Mouse (Mus musculus) stomach, postnatal 0 days (tissue): ENCODE data around the gene Vmn2r8. TPM values are rescaled to one million over a fixed set of nuclear protein-coding genes. Genes with fewer than 3 reads are reported as not detected.
"Not testable (repeated sequence)": the region's sequence is repeated elsewhere in the genome, so short reads cannot be mapped to it uniquely, and the experiment has no call there.

Experiments used
- ATAC-seq: fragments of 200-750 bp; cut with Nextera tagmentation; 2 replicates; pipeline ENCODE4 v1.8.0; 2017; ENCODE audit not compliant: low FRiP score, low TSS enrichment
- DNase-seq: peaks from one replicate; pipeline ENCODE4 v3.0.0-alpha.2; 2016; ENCODE audit warnings: low spot score
- H3K27ac ChIP-seq: fragments of 300-500 bp; sonication (generic); replicated peaks from 2 replicates; pipeline ENCODE4 v1.5.1; 2014; ENCODE audit warnings: mild to moderate bottlenecking, control low read depth
- H3K27me3 ChIP-seq: fragments of 300-500 bp; sonication (generic); 2 replicates; pipeline ENCODE4 v1.6.1; 2014; ENCODE audit warnings: low read length; ENCODE audit not compliant: control insufficient read depth, insufficient read depth
- H3K36me3 ChIP-seq: fragments of 300-500 bp; sonication (generic); 2 replicates; pipeline ENCODE4 v1.6.1; 2014; ENCODE audit warnings: low read length, mixed read lengths; ENCODE audit not compliant: control insufficient read depth, insufficient read depth
- H3K4me1 ChIP-seq: fragments of 300-500 bp; sonication (generic); replicated peaks from 2 replicates; pipeline ENCODE4 v1.6.1; 2014; ENCODE audit warnings: antibody characterized with exemption; ENCODE audit not compliant: control insufficient read depth, insufficient read depth
- H3K4me2 ChIP-seq: fragments of 300-500 bp; sonication (generic); replicated peaks from 2 replicates; pipeline ENCODE4 v1.6.1; 2014; ENCODE audit warnings: low read depth, mild to moderate bottlenecking, control low read depth, moderate library complexity
- H3K4me3 ChIP-seq: fragments of 300-500 bp; sonication (generic); 2 replicates; pipeline ENCODE4 v1.5.1; 2014; ENCODE audit warnings: low read depth, low read length, control low read depth
- H3K9ac ChIP-seq: fragments of 300-500 bp; sonication (generic); 2 replicates; pipeline ENCODE4 v1.6.1; 2014; ENCODE audit warnings: mild to moderate bottlenecking, low read length, control low read depth, mixed read lengths
- H3K9me3 ChIP-seq: fragments of 300-500 bp; sonication (generic); 2 replicates; pipeline ENCODE4 v1.6.1; 2016; ENCODE audit warnings: low read length; ENCODE audit not compliant: control insufficient read depth
- CTCF ChIP-seq: IDR thresholded peaks from 2 replicates; pipeline ENCODE4 v1.5.1; 2016; ENCODE audit warnings: antibody characterized with exemption, low read depth, mild to moderate bottlenecking, moderate library complexity
- EP300 ChIP-seq: optimal IDR thresholded peaks from 2 replicates; pipeline ENCODE3; 2016; ENCODE audit warnings: antibody characterized with exemption
- WGBS: fragments of 180-500 bp; shearing (Covaris S2); extraction: QIAGEN DNeasy Blood & Tissue Kit; methylation state at CpG from one replicate; pipeline ENCODE4 v1.1.7; 2014; 5-methylcytosine and 5-hydroxymethylcytosine counted together
- polyA plus RNA-seq: library from polyadenylated mRNA; unstranded; fragments of >200 nt; fragmentation: Nextera tagmentation; extraction: Ambion mirVana; gene quantifications from 2 replicates; pipeline ENCODE4 v1.2.1, GENCODE M21; 2015

The Vmn2r8 gene
- polyA plus RNA-seq, 1 experiment from 2014 or later = not detected

- TF ChIP-seq CTCF = peak; percentile 73
Measured at GRCm38 (mm10) chr5:108790385-108790784, 18.3 kb downstream of the Vmn2r8 start.

GRCm38 (mm10) chr5:108774630-108775306 lies 33.9 kb downstream of the Vmn2r8 start, which contains the start of gene Rnf212:
Gene Rnf212 (minus strand): TSS chr5:108774982.
- Histone ChIP-seq H3K36me3 (no peaks in the 10 kb centered on the region), H3K9ac (no peak within 1 kb of the TSS), H3K4me1 (no peaks in the 10 kb centered on the region), H3K4me3 (no peak within 1 kb of the TSS), H3K27me3 (no peaks in the 10 kb centered on the region), H3K9me3 (no peaks in the 10 kb centered on the region), H3K27ac (no peak within 1 kb of the TSS), H3K4me2 (no peak within 1 kb of the TSS)
- DNase-seq (no peak), ATAC-seq (no peak)
- 70% methylated on average over 40 of the region's 40 CpGs for WGBS
- no peak for TF ChIP-seq CTCF
- no peak for TF ChIP-seq EP300

More at GRCm38 (mm10) chr5:108790385-108790784, 18.3 kb downstream of the Vmn2r8 start:
- H3K9ac ChIP-seq, H3K27me3 ChIP-seq, ATAC-seq, H3K27ac ChIP-seq, H3K4me1 ChIP-seq, H3K4me2 ChIP-seq, H3K36me3 ChIP-seq, H3K9me3 ChIP-seq, H3K4me3 ChIP-seq: not testable (repeated sequence)
- WGBS = 23% methylated on average over 1 of the region's 1 CpGs
- peak; percentile 15 for DNase-seq

DNA sequence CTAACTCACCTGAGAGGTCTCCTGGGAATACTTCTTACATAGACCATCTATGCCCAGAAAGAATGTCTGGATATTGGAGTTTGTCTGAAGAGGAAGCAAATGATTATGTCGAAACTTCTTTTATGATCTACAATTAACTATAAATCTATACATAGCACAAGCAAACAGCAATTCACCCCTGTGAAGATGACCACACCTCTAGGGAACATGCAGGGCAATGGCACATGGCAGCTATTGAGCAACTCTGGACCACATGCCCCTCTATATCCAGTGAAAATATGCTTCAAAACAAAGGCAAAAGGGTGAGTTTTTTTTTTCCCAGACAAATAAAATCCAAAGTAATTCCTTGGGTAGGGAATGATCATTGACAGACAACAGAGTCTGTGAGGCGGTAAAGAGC lies 48.6 kb downstream of the Vmn2r8 start:
- Histone ChIP-seq H3K9ac (no peak overlapping the region), H3K27me3 (no peaks in the 10 kb centered on the region), H3K4me3 (no peak overlapping the region), H3K36me3 (no peaks in the 10 kb centered on the region), H3K4me1 (no peaks in the 10 kb centered on the region), H3K27ac (no peak overlapping the region), H3K4me2 (no peak overlapping the region), H3K9me3 (no peaks in the 10 kb centered on the region)
- 80% methylated on average over 2 of the region's 2 CpGs for WGBS
- DNase-seq (no peak), ATAC-seq (no peak)
- no peak for TF ChIP-seq CTCF
- no peak for TF ChIP-seq EP300

DNA sequence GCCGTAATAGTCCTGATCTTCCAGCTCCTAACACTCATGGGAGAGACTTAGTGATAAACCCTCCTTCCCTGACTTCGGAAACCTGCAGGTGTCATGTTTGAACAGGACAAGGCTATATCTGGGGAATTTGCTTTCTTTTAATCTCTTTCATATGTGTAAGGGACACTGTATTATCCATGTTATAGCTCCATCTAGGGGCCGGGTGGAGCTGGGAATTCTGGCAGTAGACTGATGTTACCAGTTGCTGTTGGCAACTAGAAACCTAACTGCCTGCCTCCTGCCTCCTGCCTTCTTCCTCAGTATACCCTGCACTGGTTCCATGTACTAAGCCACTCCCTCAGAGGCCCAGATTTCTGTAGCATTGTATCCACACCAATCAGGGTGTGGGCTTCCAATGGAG lies 50.3 kb downstream of the Vmn2r8 start:
- Histone ChIP-seq H3K4me2 (no peak overlapping the region), H3K4me3 (no peak overlapping the region), H3K27me3 (no peaks in the 10 kb centered on the region), H3K4me1 (no peaks in the 10 kb centered on the region), H3K36me3 (no peaks in the 10 kb centered on the region), H3K27ac (no peak overlapping the region), H3K9me3 (no peaks in the 10 kb centered on the region), H3K9ac (no peak overlapping the region)
- TF ChIP-seq EP300 (no peak), CTCF (peak; percentile 65)
- ATAC-seq (no peak), DNase-seq (peak; percentile 27)
- 41% methylated on average over 3 of the region's 3 CpGs for WGBS

DNA sequence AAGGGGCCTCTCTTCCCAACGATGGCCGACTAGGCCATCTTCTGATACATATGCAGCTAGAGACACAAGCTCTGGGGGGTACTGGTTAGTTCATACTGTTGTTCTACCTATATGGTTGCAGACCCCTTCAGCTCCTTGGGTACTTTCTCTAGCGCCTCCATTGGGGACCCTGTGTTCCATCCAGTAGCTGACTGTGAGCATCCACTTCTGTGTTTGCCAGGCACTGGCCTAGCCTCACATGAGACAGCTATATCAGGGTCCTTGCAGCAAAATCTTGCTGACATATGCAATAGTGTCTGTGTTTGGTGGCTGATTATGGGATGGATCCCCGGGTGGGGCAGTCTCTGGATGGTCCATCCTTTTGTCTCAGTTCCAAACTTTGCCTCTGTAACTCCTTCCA lies 57.4 kb downstream of the Vmn2r8 start:
- H3K36me3 ChIP-seq, H3K9ac ChIP-seq, H3K27ac ChIP-seq, H3K4me3 ChIP-seq, ATAC-seq, H3K9me3 ChIP-seq, H3K4me2 ChIP-seq, DNase-seq, H3K4me1 ChIP-seq, H3K27me3 ChIP-seq: not testable (repeated sequence)
- WGBS = 85% methylated on average over 4 of the region's 4 CpGs

DNA sequence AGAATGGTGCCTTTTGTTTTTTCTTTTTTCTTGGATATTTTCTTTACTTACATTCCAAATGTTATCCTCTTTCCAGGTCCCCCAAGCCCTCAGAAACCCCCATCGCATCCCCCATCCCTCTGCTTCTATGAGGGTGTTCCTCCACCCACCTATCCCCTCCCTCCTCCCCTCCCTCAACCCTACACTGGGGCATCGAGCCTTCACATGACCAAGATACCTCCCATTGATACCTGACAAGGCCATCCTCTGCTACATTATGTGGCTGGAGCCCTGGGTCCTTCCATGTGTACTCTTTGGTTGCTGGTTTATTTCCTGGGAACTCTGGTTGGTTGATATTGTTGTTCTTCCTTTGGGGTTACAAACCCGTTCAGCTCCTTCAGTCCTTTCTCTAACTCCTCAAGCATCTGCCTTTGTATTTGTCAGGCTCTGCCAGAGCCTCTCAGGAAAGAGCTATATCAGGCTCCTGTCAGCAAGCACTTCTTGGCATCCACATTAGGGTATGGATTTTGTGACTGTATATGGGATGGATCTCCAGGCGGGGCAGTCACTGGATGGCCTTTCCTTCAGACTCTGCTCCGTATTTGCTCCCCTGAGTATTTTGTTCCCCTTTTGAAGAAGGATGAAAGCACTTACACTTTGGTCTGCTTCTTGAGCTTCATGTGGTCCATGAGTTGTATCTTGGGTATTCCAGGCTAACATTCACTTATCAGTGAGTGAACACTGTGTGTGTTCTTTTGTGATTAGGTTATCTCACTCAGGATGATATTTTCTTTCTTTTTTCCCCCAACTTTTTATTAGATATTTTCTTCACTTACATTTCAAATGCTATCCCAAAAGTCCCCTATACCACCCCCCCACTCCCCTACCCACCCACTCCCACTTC lies 58.1 kb downstream of the Vmn2r8 start:
- Histone ChIP-seq H3K9ac (no peak overlapping the region), H3K27ac (no peak overlapping the region), H3K4me1 (no peaks in the 10 kb centered on the region), H3K4me3 (no peak overlapping the region), H3K36me3 (no peaks in the 10 kb centered on the region), H3K4me2 (no peak overlapping the region), H3K27me3 (no peaks in the 10 kb centered on the region), H3K9me3 (no peaks in the 10 kb centered on the region)
- 73% methylated on average over 5 of the region's 5 CpGs for WGBS
- TF ChIP-seq CTCF = no peak
- no peak for TF ChIP-seq EP300
- no peak for DNase-seq
- ATAC-seq = no peak
